Mouse (Mus musculus) embryonic stem cell, embryonic (primary cell): ENCODE data around the gene Ccdc32.

Experiments used
- CTCF ChIA-PET, 4 experiments: fragments of 300-600 bp in 2 of 4; fragments of 350-600 bp in 2 of 4; sonication (Branson Sonifier 250); formaldehyde crosslinking; loops; one replicate each; lab custom pipeline; 2022; ENCODE audit warnings: inconsistent platforms in 2 of 4; lab: Charles Lee
- POLR2A ChIA-PET, 4 experiments: fragments of 300-600 bp in 2 of 4; fragments of 350-600 bp in 2 of 4; sonication (Branson Sonifier 250); formaldehyde crosslinking; loops; one replicate each; lab custom pipeline; 2022; ENCODE audit warnings: antibody characterized with exemption in 4 of 4, inconsistent platforms in 1 of 4; lab: Charles Lee

The Ccdc32 gene

DNA sequence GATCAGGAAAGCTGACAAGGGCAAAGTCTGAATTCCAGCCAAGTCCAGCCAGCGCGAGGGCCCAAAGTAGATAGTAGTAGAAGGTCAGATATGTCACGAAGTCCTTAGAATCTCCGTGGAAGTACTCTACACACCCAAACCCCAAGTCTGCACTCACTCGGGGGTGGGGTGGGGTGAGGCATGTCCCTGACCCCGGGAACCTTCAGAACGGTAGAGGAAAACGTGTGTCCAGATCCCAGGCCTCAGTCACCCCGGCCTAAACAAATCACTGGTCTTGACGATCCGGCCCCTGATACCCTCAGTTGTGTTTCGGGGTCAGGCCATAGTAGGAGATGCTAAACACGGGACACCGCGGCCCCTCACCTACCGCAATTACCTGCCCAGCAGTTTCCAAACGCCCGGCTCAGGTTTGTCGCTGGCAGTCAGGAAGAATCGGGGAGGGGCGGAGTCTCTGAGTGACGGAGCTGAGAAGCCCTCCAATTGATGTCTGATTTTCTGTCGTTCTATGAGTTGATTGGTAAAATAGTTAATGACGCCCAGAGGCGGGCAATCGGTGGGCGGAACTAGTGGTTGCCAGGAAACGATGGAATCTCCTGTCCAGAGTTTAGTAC is at the start of gene Ccdc32:
Gene Ccdc32, minus strand, starts transcription at position 453 of the 611 bp plus-strand sequence.
- ChIA-PET POLR2A (interaction anchor here in 3 of 4 experiments (0.5 to 2.2 kb wide), 17 partner anchors 9 to 449 kb away, joined by 3 to 8 read pairs (median 3); partner anchors contain the start of genes Dnajc17 (in 1 of the 3), Ino80 (in 1 of the 3), Knl1 (in 1 of the 3) and Knstrn (in 1 of the 3)), CTCF (interaction anchor here in 2 of 4 experiments (0.7 to 1.7 kb wide), 6 partner anchors 11 to 211 kb away, joined by 3 to 5 read pairs (median 4); no protein-coding TSS in a partner anchor)

DNA sequence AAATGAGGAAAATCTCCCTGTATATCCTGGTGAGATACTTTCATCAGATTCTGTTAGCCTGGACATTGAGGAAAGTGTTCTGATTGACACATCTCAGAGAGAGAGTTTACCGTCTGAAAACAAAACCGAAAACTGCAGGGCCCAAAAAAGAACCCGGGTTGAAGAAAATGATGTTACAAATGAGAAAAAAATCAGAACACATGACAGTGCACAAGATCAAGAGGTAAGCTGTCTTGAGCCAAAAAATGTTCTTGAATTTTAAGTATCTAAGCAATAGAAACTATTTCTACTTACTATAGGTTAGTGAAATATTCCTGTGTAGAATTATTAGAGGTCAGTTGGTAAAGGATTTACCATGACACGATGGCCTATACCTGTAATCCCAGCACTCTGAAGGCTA is 43.2 kb upstream of the Ccdc32 start:
- CTCF ChIA-PET: interaction anchor here in 1 of 4 experiments (0.6 kb wide), 1 partner anchor 131 kb away, joined by 3 read pairs; no protein-coding TSS in a partner anchor
- POLR2A ChIA-PET: no interaction called here

DNA sequence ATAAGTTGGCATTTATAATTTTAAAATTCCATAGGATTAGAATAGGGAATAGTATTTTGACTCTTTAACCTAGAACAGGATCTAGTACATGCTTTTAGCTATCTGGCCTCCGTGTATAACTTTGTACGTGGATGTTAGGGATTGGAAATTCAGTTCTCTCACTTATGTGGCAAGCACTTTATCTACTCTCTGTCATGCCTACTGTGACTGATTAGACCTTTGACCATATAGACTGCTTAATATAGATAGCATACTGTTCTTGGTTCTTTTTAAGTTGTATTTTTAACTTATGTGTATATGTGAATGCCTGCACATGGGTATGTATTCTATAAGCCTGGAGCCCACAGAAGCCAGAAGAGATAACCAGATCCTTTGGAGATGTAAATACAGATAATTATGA is 30.9 kb upstream of the Ccdc32 start:
- CTCF ChIA-PET: no interaction called here

DNA sequence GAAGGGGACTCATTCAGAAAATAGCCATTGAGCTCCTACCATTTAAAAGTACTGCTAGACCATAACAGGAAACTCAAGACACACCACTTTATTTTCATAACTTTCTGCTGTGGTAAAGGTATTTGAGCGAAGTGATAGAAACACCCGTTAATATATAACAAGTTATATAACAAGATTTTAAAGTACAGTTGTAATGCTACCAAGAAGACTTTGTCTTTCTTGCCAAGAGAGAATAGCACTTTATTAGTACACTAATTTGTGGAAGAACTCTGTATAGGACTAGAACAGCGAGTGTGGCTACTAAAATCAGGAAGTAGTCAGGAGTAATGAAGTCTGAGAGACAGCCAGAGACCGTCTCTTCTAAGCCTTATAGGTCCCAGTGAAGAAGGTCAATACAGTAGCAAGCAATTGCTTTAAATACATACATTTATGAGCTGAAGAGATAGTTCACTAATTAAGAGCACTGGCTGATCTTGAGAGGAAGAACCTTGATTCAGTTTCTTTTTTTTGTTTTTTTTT is 21.0 kb upstream of the Ccdc32 start:
- POLR2A ChIA-PET: interaction anchor here in 2 of 4 experiments (0.5 to 5.0 kb wide), 6 partner anchors 9 to 31 kb away, joined by 3 to 23 read pairs (median 4); partner anchors contain the start of gene Rpusd2 (in 1 of the 2)
- CTCF ChIA-PET: no interaction called here

More for the DNA sequence above, 30.9 kb upstream of the Ccdc32 start:
- POLR2A ChIA-PET: interaction anchor here in 1 of 4 experiments (0.7 to 0.9 kb wide), 2 partner anchors 9 to 48 kb away, joined by 3 to 6 read pairs; no protein-coding TSS in a partner anchor

DNA sequence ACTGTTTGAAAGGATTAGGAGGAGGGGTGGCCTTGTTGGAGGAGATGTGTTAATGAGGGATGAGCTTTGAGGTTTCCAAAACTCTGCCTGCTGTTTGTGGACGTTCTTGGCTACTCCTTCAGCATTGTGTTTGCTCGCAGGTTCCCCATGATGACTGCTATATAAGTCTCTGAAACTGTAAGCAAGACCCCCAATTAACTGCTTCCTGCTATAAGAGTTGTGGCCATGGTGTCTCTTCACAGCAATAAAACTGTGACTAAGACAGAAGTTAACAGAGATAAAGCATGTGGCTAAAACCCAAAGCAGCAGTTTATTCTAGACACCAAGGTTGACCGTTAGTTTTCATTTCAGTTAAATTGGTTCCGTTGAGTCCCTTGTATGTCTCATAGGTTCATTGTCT is 18.7 kb upstream of the Ccdc32 start:
- ChIA-PET CTCF (interaction anchor here in 1 of 4 experiments (0.6 kb wide), 1 partner anchor 253 kb away, joined by 4 read pairs; no protein-coding TSS in a partner anchor), POLR2A (interaction anchor here (0.6 to 1.0 kb wide), 4 partner anchors 13 to 779 kb away, joined by 3 to 4 read pairs (median 4); partner anchors contain the start of gene Rpusd2 (in 1 of the 4))

DNA sequence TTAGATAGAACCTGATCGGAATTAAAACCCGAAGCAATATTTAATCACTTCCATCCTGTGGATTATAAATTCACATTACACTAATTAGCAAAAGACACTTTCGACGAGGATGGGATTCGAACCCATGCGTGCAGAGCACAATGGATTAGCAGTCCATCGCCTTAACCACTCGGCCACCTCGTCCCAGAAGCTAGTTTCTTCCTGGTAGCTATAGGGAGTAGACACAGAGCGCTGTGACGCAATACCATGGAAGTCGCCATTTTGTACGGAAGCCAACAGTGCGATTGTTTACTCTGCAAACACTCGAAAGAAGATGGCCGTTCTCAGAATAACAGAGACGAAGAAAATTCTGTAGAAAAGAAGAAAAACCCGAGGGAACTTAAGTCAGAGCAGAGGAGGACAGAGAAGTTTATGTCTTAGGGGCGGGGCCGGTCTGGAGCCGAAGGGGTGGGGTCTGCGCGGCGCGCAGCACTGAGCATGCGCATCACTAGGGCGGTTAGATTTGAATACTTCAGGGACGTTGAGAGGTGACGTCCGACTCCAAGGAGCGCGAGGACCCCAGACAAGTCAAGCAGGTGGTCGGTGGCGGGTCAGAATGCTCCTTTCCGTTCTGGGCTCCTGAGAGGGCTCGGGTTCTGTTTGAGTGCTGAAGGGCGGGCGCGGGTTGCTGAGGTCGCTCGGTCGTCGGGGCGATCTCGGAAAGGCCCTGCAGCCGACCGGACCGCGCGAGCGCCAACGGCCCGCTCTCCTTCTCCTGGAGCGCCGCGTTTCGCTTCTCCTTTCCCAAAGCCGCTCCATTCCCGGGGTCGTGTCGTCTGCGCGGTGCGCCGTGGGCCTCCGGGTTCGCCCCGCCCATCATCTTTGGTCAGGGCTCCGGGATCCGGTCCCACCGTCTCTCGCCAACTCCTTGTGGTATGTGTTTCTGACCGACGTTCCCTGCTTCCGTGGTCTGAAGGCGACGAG is 17.7 kb upstream of the Ccdc32 start, which contains the start of gene Knl1:
Gene Knl1, plus strand, starts transcription at position 471 of the 963 bp plus-strand sequence.
- CTCF ChIA-PET: interaction anchor here in 1 of 4 experiments (0.6 kb wide), 1 partner anchor 28 kb away, joined by 3 read pairs; no protein-coding TSS in a partner anchor

DNA sequence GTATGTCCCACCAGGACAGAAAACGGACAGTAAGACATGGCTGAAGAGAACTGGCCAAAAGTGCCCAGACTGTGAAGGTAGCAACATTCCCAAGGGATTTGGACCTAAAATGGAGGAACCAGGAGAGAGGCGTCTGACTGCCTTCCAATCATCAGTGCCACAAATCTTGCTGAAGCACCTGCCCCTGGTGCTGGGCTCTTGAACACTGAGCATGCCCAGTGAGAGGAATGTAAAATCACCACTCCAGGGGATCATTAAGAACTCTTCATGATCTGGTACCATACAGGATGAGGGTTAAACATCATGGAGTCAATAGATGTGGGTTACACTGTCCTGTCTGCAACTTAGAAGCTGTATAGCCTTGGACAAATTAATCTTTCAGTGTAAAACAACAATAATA is 16.0 kb upstream of the Ccdc32 start:
- POLR2A ChIA-PET: interaction anchor here in 1 of 4 experiments (0.6 to 1.6 kb wide), 4 partner anchors 10 to 647 kb away, joined by 3 to 4 read pairs (median 4); partner anchors contain the start of gene Rpusd2
- CTCF ChIA-PET: no interaction called here

More for the DNA sequence above, 17.7 kb upstream of the Ccdc32 start, which contains the start of gene Knl1:
- POLR2A ChIA-PET: interaction anchor here in 3 of 4 experiments (0.6 to 1.7 kb wide), 13 partner anchors 8 to 778 kb away, joined by 3 to 10 read pairs (median 3); partner anchors contain the start of genes Rpusd2 (in 2 of the 3) and Ccdc32 (in 1 of the 3)

DNA sequence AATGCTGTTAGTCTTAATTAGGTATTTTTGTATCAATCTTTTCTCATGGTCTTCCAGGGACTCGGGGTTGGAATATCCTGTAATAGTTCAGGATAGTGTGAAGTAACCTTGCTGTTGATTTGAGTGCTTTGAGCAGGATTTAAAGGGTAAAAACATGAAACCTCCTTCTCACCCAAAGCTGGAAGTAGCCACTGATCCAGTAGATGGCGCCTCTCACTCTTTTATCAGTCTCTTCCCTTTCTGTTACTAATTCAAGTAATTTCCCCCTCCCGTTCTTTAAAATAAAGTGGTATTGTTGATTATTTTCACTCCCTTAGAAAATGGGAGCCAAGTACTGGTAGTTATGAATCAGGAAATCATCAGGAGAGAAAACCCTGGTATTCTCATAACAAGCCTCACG is 11.7 kb upstream of the Ccdc32 start:
- ChIA-PET POLR2A (interaction anchor here in 2 of 4 experiments (0.6 to 1.8 kb wide), 5 partner anchors 9 to 22 kb away, joined by 3 to 8 read pairs (median 3); partner anchors contain the start of gene Ccdc32 (in 2 of the 2)), CTCF (interaction anchor here in 3 of 4 experiments (0.6 to 1.3 kb wide), 4 partner anchors 17 to 395 kb away, joined by 3 read pairs; partner anchors contain the start of gene Bahd1 (in 1 of the 3))

DNA sequence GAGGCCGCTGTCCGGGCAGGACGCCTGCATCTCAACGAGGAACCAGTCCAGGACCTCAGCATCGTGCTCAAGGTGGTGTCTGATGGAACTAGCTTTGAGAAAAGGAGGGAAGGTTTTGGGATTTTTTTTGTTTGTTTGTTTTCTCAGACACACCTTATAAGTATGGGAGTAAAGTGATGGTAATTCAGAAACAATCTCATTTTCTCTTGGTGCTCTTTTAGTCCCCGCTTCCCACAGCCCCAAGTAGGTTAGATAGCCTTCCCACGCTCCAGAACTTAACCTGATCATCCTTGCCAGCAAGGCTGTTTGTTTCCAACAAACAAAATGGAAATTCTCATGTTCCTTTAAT is 6.2 kb upstream of the Ccdc32 start:
- ChIA-PET POLR2A (interaction anchor here in 3 of 4 experiments (0.6 to 3.1 kb wide), 16 partner anchors 8 to 1936 kb away, joined by 3 to 23 read pairs (median 4); partner anchors contain the start of genes Ivd (in 1 of the 3) and Knl1 (in 1 of the 3)), CTCF (interaction anchor here in 2 of 4 experiments (0.6 to 1.1 kb wide), 3 partner anchors 14 to 646 kb away, joined by 3 to 10 read pairs (median 3); no protein-coding TSS in a partner anchor)

DNA sequence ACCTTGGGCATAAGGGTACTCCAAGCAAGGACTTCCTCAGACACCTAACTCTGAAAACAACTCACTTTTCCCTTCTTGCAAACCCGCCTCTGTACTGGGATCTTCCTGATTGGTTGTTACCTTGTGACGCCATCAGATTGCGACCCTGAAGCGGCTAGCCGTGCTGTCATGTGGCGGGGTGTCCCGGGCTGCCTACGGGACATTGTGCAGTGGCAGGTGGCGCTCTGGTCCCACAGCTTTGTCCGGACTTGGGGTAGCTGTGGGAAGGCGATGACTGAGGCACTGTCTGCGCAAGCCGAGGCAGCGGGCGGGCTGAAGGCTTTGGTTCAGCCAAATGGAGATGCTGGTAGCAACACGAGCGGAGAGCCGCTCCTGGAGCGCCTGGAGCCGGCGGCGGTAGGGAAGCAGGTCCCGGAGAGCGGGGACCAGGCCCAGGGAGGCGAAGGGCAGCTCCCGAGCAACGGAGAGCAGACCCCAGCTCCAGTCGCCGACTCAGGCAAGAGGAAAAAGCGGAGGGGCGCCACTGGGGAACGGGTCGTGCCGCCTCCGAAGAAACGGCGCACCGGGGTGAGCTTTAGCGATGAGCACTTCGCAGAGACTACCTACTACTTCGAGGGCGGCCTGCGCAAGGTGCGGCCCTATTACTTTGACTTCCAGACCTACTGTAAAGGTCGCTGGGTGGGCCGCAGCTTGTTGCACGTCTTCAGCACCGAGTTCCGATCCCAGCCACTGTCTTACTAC is 5.6 kb upstream of the Ccdc32 start, which contains the start of gene Rpusd2:
Gene Rpusd2, plus strand, starts transcription at position 135 of the 741 bp plus-strand sequence.
- POLR2A ChIA-PET: interaction anchor here in 3 of 4 experiments (0.6 to 3.1 kb wide), 16 partner anchors 8 to 442 kb away, joined by 3 to 23 read pairs (median 3); partner anchors contain the start of genes Ivd (in 1 of the 3) and Knl1 (in 1 of the 3)
- CTCF ChIA-PET: interaction anchor here in 1 of 4 experiments (0.8 to 1.1 kb wide), 3 partner anchors 16 to 548 kb away, joined by 3 to 4 read pairs (median 3); no protein-coding TSS in a partner anchor

DNA sequence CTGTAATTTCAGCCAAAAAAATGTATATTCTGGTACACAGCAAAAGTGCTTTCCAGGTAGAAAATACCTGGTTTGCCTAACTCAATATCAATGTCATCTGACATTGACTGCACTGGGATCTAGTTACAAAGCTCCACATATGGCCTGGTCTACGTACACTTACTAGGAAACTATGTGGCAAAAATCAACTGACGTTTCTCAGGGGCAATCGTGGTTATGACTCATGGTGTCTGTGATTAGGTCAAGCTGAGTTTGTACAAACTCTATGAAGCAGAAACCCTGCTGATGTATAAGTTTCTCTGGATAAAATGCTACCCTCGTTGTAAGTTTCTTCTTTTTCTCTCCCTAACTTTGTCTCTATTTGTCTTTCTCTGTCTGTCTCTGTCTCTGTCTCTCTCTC is 3.0 kb upstream of the Ccdc32 start:
- CTCF ChIA-PET: interaction anchor here in 1 of 4 experiments (0.6 kb wide), 1 partner anchor 16 kb away, joined by 3 read pairs; no protein-coding TSS in a partner anchor
- POLR2A ChIA-PET: no interaction called here

DNA sequence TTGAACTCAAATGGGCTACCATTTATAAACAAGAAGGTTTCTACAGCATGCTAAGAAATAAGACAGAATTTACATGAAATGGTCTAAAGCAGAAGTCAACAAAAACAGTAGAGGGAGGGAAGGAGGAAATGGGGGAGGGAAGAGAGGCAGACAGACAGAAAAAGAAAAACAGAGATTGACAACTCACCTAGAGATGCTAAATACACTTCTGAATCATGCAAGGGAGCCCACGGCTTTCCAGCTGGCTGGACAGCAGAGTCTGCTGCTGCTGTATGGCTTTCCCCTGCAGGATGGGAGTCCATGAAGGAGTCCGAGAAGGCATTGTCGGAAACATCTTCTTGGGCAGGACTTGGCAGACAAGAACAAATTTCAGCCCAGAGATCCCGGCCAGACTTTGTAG is 2.2 kb downstream of the Ccdc32 start:
- POLR2A ChIA-PET: interaction anchor here in 1 of 4 experiments (0.7 kb wide), 1 partner anchor 275 kb away, joined by 3 read pairs; no protein-coding TSS in a partner anchor
- CTCF ChIA-PET: no interaction called here

DNA sequence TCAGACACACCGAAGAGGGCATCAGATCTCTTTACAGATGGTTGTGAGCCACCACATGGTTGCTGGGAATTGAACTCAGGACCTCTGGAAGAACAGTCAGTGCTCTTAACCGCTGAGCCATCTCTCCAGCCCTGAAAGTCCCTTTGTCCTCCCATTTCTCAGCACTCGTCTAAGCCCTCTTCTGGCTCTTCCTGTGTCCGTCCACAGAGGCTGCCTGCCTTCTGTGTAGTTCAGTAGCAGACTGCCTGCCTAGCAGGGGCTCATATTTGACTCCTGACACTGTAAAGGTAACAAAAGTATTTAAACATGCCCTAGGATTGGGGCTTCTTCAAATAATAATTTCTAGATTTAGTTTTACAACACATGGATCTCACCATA is 4.0 kb downstream of the Ccdc32 start:
- CTCF ChIA-PET: no interaction called here
- POLR2A ChIA-PET: no interaction called here

DNA sequence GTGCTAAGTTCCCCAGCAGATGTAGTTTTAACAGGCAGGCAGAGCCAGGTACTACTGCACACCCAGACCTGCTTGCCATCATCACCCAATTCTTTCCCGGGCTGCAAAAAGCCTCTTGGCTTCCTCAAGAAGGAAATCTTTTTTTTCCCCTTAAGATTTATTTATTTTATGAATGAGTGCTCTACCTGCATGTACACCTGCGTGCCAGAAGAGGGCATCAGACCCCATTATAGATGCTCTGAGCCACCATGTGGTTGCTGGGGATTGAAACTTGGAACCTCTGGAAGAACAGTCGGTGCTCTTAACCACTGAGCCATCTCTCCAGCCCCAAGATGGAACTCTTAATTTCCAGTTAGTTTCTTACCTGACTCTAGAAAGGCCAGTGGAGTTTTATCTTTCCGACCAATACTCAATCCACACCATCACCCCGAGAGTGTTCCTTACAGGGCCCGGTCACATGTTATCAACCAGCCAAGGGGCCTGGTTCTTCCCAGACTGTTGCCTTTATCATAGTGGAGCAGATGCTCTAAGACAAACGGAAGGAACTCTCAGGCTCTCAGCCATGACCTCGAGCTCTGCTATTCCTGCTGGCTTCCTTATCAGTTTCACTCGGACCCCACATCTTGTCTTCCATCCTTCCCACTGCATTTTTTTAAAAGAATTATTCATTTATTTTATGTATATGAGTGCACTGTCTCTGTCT is 4.5 kb downstream of the Ccdc32 start:
- ChIA-PET POLR2A (no interaction called here), CTCF (interaction anchor here in 2 of 4 experiments (0.6 to 0.7 kb wide), 2 partner anchors 30 to 169 kb away, joined by 3 to 7 read pairs; no protein-coding TSS in a partner anchor)

DNA sequence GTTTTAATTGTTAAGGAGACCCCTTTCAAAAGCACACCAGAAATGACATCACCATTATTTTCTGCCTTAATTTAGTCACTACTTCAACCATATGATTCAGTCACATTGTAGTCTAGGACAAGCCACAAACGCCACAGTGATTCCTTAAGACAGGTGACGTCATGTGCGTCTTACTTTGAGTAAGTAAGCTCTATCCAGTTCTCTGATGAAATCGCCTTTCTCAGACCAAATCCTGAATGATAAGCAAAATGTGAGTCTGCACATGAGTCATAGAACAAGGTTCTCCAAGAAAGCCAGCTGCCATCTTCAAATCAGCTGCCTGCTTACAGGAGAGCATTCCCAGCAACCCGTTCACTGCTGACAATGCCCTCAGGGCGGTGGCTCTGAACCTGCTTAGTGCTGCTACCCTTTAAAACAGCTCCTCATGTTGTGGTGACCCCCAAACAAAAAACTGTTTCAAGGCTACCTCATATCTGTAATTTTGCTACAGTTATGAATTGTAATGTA is 6.0 kb downstream of the Ccdc32 start:
- ChIA-PET POLR2A (no interaction called here), CTCF (interaction anchor here in 2 of 4 experiments (0.6 to 0.8 kb wide), 2 partner anchors 17 to 155 kb away, joined by 3 read pairs; no protein-coding TSS in a partner anchor)
